Mouse (Mus musculus): ENCODE measurements at regions not wholly inside any gene's neighbourhood (a gene's known extent, or its start where the extent isn't known, plus 50 kb on each side); places are given as distances from the start of the nearest gene placed in this dataset.
A peak's percentile ranks its signal among the peaks of the same experiment; 100 is the strongest.

DNA sequence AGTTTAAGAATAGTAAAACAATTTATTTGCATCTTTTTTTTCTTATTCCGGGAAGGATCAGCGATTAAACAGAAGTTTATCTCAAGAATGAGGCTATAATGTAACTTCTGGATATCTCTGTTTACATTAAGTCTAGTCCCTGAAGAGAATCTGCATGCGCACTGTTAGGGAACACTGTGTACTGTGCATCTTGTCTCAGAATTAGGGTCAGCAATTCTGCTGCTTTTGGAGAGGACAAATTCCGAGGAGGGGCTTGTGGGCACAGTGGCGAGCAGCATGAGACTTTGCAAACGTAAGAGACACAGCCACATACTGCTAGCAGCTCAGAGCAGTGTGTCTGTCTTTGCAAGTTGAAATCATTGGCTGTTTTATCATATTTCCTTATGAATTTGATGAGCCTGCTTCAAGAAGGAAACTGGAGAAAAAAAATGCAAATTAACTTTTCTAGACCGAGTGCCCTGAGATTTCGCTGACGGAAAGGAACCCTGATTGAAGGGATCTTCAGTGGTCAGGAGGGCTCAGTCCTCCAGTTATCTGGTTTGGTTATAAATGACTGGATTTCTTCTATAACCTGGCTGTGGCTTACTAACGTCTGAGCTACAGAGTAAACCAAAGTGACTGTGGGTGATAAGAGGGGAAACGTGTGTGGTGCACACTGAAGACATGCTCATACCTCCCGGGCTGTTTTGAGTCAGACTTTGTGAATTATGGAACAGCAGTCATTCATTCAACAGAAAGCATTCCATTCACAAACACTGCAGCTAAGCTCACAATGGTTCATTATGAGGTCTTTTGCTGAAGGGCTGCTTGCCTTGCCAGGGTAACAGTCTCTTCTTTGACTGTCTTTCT is 305.1 kb downstream of the Ets1 start:
- peak; percentile 57 for DNase-seq

- DNase-seq: no peak
These were observed 305.7 kb downstream of the Ets1 start for GRCm38 (mm10) chr9:32941768-32942030.

DNA sequence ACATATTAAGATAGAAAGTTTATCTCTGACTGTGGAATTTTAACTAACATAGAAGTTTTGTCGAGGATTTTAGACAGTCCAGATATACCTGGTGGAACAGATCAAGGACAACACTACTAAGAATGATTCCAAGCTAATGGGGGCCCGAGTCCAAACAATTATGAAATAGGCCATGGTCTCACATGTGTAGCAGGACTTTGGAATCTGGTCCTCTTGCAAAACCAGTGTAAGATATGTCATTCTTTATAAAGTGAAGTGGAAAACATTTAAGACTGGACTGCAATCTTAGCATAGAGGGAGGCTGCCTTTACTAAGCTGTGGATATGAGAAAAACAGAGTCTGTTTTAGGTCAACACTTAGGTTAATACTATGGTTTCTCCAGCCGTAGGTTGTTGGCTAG is 311.2 kb downstream of the Ets1 start:
- peak; percentile 31 for DNase-seq

- peak; percentile 93 for DNase-seq
These were observed 313.0 kb downstream of the Ets1 start for GRCm38 (mm10) chr9:32949036-32949435.

DNA sequence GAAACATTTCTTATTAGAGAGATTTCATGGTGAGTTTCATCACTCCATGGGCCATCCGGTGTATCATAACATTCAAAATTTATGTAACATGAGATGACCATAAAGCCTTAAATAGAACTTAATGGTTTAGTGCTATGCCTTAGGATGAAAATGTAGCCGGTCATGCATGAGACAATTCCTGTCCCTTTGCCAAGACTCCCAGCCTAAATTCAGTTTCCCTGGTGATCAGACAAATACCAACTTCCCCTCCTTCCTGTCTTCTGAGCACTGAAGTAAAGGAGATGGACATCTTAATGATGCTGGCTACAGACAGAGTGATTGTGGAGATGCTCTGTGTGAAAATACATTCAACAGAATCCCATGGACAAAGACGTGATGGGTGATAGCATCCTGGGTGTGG is 322.7 kb downstream of the Ets1 start:
- DNase-seq: peak; percentile 62

DNA sequence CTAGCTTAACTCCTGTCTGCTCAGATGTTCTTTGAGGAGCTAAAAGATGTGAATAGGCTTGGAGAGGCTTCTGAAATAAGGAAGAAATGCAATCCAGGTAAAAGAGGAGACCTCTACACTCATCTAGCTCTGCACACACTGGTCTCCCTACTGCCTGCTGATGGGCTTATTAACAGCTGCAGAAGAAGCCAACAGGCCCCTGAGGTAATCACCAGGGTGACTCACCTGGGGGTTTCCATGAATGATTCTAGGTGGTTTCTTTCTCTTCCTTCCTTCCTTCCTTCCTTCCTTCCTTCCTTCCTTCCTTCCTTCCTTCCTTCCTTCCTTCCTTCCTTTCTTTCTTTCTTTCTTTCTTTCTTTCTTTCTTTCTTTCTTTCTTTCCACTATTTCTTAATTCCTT is 323.4 kb downstream of the Ets1 start:
- DNase-seq: peak; percentile 21

GRCm38 (mm10) chr9:32962679-32963205 is 326.7 kb downstream of the Ets1 start:
- peak; percentile 37 for DNase-seq

GRCm38 (mm10) chr9:32968446-32968845 is 332.4 kb downstream of the Ets1 start:
- peak; percentile 52 for DNase-seq

GRCm38 (mm10) chr9:32971421-32971820 is 335.4 kb downstream of the Ets1 start:
- peak; percentile 97 for DNase-seq

- DNase-seq: peak; percentile 97
These were observed 335.9 kb downstream of the Ets1 start for GRCm38 (mm10) chr9:32971926-32972325.

- peak; percentile 81 for DNase-seq
These were observed 336.5 kb downstream of the Ets1 start for GRCm38 (mm10) chr9:32972431-32973052.

DNA sequence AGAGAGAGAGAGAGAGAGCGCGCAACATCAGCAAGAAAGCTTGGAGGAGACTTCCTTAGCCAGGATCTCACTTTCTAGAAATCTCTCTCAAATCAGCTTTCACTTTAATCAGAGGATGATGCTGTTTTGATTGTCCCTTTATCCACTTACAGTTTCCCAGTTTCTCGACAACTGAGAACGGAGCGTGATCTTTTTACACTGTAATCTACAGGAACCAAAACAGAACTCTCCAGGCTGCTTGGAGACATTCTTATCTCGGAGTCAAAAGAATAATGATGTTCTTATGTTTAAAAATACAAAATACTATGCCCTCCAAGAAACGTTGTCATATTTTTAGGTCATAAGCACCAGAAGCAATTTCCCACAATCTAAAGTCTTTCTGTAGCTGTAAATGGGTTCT is 341.7 kb downstream of the Ets1 start:
- DNase-seq: no peak

- DNase-seq: no peak
These were observed 344.8 kb downstream of the Ets1 start for GRCm38 (mm10) chr9:32980846-32981245.

GRCm38 (mm10) chr9:32983182-32983581 is 347.2 kb downstream of the Ets1 start:
- no peak for DNase-seq

- DNase-seq: peak; percentile 97
These were observed 351.0 kb downstream of the Ets1 start for GRCm38 (mm10) chr9:32986836-32987673.

- no peak for DNase-seq
These were observed 353.0 kb downstream of the Ets1 start for GRCm38 (mm10) chr9:32989006-32989405.

DNA sequence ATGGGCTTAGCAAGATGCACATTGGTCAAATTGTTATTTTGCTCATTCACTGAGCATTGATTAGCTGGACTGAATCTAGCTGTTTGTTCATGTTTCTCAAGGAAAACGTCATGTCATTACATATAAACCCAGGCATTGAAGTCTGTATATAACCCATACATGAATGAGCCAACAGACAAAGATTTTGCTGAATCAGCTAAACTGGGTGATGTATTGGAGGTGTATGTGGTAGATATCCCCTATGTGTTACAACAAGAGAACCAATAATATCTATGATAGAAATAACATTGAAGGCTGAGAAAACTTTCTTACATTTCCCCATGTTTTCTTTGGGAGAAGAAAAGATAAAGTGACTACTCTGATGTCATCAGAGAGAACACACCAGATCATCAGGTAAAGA is 362.3 kb downstream of the Ets1 start:
- DNase-seq: no peak

- DNase-seq: peak; percentile 95
These were observed 364.7 kb downstream of the Ets1 start for GRCm38 (mm10) chr9:33000691-33001164.

DNA sequence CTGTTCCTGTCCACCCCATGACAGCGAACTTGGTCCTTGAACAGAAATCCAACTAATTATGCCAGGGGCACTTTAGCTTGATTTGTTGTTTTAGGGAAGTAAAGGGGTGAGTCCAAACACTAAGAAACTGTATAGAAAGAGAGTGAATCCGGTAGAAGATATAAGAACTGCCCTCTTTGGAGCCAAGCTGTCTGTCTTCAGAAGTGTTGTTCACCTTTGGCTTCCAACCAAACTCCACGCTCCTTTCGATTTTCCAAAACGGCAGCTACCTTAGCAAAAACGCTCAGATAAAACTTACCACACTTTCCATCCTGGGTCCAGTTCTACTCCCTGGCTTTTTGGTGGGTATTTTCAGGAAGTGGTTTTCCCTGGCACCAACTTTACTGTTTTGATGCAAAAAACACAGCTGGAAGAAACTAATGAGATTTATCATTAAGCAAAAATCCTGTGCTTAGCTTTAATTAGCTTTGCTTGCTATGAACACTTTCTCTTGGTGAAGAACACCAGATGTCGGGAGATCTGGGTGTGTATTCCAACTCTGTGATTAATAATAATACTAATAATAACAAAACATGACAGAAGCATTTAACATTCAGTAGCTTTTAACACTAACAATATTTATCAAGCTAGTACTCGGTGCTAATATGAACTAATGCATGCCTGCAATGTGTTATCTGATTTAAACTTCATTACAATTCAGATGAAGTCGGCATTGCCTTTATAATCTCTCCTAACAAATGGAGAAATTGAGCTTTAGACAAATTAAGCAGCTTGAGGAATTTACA is 365.3 kb downstream of the Ets1 start:
- peak; percentile 83 for DNase-seq

GRCm38 (mm10) chr9:33003880-33004279 is 367.9 kb downstream of the Ets1 start:
- DNase-seq: no peak

- DNase-seq: no peak
These were observed 368.5 kb downstream of the Ets1 start for GRCm38 (mm10) chr9:33004536-33004935.

DNA sequence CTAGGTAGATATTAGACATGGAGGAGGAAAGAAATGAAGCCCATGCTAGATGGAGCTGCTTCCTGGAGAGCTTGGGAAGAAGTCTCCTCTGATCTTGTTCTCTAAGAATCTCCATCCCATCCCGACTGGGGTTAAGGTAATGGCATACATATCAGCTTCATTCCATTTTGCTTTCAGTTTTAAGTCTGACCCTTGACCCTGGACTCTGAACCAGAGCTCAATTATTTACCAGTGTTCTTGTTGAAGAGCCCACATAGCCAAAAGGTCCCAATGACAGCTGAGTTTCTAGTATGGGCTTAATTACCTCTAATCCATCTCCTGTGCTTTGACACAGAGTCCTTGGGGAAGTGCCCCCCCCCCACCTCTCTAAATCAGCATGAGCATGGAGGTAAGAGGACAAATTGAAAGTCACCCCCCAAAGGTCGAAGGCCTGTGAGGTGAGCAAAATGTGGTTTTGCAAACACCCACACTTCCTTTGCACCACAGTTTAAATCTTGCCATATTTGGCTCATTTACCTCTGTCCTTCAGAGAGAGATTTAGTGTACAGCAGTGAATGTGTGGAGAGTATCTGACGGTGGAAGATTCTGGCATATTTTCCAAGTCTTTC is 371.5 kb downstream of the Ets1 start:
- no peak for DNase-seq

Data from heart, adult 11 months (tissue).